Mouse (Mus musculus): ENCODE results near the gene Cadm4. TPM values are rescaled to one million over a fixed set of nuclear protein-coding genes. Genes with fewer than 3 reads are reported as not detected.

Gene Cadm4
- total RNA-seq, 2 experiments from 2014 or later = 18.6 to 22.7 TPM

- intact Hi-C loops (cut with DNase I) = no loop called here
Observed at GRCm38 (mm10) chr7:24523723-24524122, 41.9 kb downstream of the Cadm4 start.

GRCm38 (mm10) chr7:24524978-24525377, 43.2 kb downstream of the Cadm4 start:
- intact Hi-C loops (cut with DNase I) = no loop called here
- no peak for DNase-seq

More at GRCm38 (mm10) chr7:24523723-24524122, 41.9 kb downstream of the Cadm4 start:
- no peak for DNase-seq

GRCm38 (mm10) chr7:24525686-24526420, 44.0 kb downstream of the Cadm4 start:
- intact Hi-C loops (cut with DNase I) = no loop called here
- no peak for DNase-seq

- intact Hi-C loops (cut with DNase I) = no loop called here
- no peak for DNase-seq
Observed at GRCm38 (mm10) chr7:24528861-24529260, 47.0 kb downstream of the Cadm4 start.

- intact Hi-C loops (cut with DNase I) = no loop called here
- DNase-seq = no peak
Observed at GRCm38 (mm10) chr7:24529580-24529979, 47.8 kb downstream of the Cadm4 start.

GRCm38 (mm10) chr7:24530062-24530931, 48.5 kb downstream of the Cadm4 start, which contains the start of gene Irgq:
Gene Irgq (plus strand): TSS chr7:24530689.
- DNase-seq = peak; percentile 99
- intact Hi-C loops (cut with DNase I) = loop anchor here (2.0 to 5.0 kb wide), 2 partner anchors 23 to 132 kb away; partner anchors contain the start of gene Zfp428

GRCm38 (mm10) chr7:24531211-24531971, 49.6 kb downstream of the Cadm4 start:
- intact Hi-C loops (cut with DNase I) = loop anchor here (1.0 to 5.0 kb wide), 4 partner anchors 15 to 131 kb away; partner anchors contain the start of genes Pinlyp, Xrcc1 and Zfp428
- peak; percentile 84 to 86 for DNase-seq

- intact Hi-C loops (cut with DNase I) = loop anchor here (5.0 kb wide), 1 partner anchor 129 kb away; no protein-coding TSS in a partner anchor
Observed at GRCm38 (mm10) chr7:24533031-24533571, 51.3 kb downstream of the Cadm4 start.

GRCm38 (mm10) chr7:24533806-24534205, 52.0 kb downstream of the Cadm4 start:
- DNase-seq = no peak
- intact Hi-C loops (cut with DNase I) = loop anchor here (5.0 kb wide), 1 partner anchor 128 kb away; no protein-coding TSS in a partner anchor

More at GRCm38 (mm10) chr7:24533031-24533571, 51.3 kb downstream of the Cadm4 start:
- no peak for DNase-seq

GRCm38 (mm10) chr7:24534301-24534700, 52.5 kb downstream of the Cadm4 start:
- DNase-seq = no peak
- intact Hi-C loops (cut with DNase I) = loop anchor here (5.0 kb wide), 1 partner anchor 128 kb away; no protein-coding TSS in a partner anchor

- DNase-seq = no peak
- intact Hi-C loops (cut with DNase I) = no loop called here
Observed at GRCm38 (mm10) chr7:24537081-24537480, 55.3 kb downstream of the Cadm4 start.

- intact Hi-C loops (cut with DNase I) = no loop called here
- DNase-seq = no peak
Observed at GRCm38 (mm10) chr7:24537591-24537990, 55.8 kb downstream of the Cadm4 start.

- DNase-seq = peak; percentile 34 to 41
- intact Hi-C loops (cut with DNase I) = no loop called here
Observed at GRCm38 (mm10) chr7:24538154-24538553, 56.3 kb downstream of the Cadm4 start.

GRCm38 (mm10) chr7:24538701-24539100, 56.9 kb downstream of the Cadm4 start:
- intact Hi-C loops (cut with DNase I) = no loop called here
- DNase-seq = no peak

GRCm38 (mm10) chr7:24539686-24540085, 57.9 kb downstream of the Cadm4 start:
- intact Hi-C loops (cut with DNase I) = no loop called here

GRCm38 (mm10) chr7:24544506-24544905, 62.7 kb downstream of the Cadm4 start:
- intact Hi-C loops (cut with DNase I) = no loop called here

More at GRCm38 (mm10) chr7:24539686-24540085, 57.9 kb downstream of the Cadm4 start:
- DNase-seq = no peak

GRCm38 (mm10) chr7:24546068-24546614, 64.3 kb downstream of the Cadm4 start, which contains the start of the genes Pinlyp and Xrcc1:
Gene Pinlyp (minus strand): TSS chr7:24546118.
Gene Xrcc1 (plus strand): TSS chr7:24546289.
- no peak for DNase-seq
- intact Hi-C loops (cut with DNase I) = loop anchor here (1.0 kb wide), 1 partner anchor 15 kb away; no protein-coding TSS in a partner anchor

More at GRCm38 (mm10) chr7:24544506-24544905, 62.7 kb downstream of the Cadm4 start:
- no peak for DNase-seq

GRCm38 (mm10) chr7:24546634-24547389, 65.0 kb downstream of the Cadm4 start:
- intact Hi-C loops (cut with DNase I) = loop anchor here (1.0 kb wide), 1 partner anchor 16 kb away; no protein-coding TSS in a partner anchor
- peak; percentile 100 for DNase-seq

Measured in heart, postnatal 10 days (tissue).